Mouse (Mus musculus) heart, postnatal 0 days (tissue): Measurements from ENCODE around the gene Rabepk.
"Not testable (repeated sequence)": the region's sequence is repeated elsewhere in the genome, so short reads cannot be mapped to it uniquely, and the experiment has no call there.

Experiments
- CTCF ChIP-seq: IDR thresholded peaks from 2 replicates; pipeline ENCODE4 v1.5.1; 2016; ENCODE audit warnings: antibody characterized with exemption, control low read depth, low read depth
- EP300 ChIP-seq: IDR thresholded peaks from 2 replicates; pipeline ENCODE4 v1.6.1; 2016; ENCODE audit warnings: antibody characterized with exemption, low read depth

- TF ChIP-seq CTCF, EP300: not testable (repeated sequence)
Observed at GRCm38 (mm10) chr2:34840143-34840542, 40.4 kb upstream of the Rabepk start.
